Mouse (Mus musculus) heart, embryonic 15.5 days (tissue): Measurements from ENCODE around the gene Ociad1. TPM values are rescaled to one million over a fixed set of nuclear protein-coding genes. Genes with fewer than 3 reads are reported as not detected.
A peak's percentile ranks its signal among the peaks of the same experiment; 100 is the strongest.
"Not testable (repeated sequence)": the region's sequence is repeated elsewhere in the genome, so short reads cannot be mapped to it uniquely, and the experiment has no call there.

Experiments used
- ATAC-seq: fragments of 200-750 bp; cut with Nextera tagmentation; replicated peaks from 2 replicates; pipeline ENCODE4 v1.8.0; 2017; ENCODE audit warnings: low read depth, moderate TSS enrichment; ENCODE audit not compliant: insufficient number of reproducible peaks, insufficient read depth, low FRiP score
- H3K27ac ChIP-seq: fragments of 300-500 bp; sonication (generic); 2 replicates; pipeline ENCODE4 v1.5.1; 2015; ENCODE audit warnings: mild to moderate bottlenecking, inconsistent platforms
- H3K27me3 ChIP-seq: fragments of 300-500 bp; sonication (generic); 2 replicates; pipeline ENCODE4 v1.6.1; 2015; ENCODE audit warnings: inconsistent platforms
- H3K36me3 ChIP-seq: fragments of 300-500 bp; sonication (generic); 2 replicates; pipeline ENCODE4 v1.6.1; 2015; ENCODE audit warnings: mild to moderate bottlenecking, inconsistent platforms
- H3K4me1 ChIP-seq: fragments of 300-500 bp; sonication (generic); replicated peaks from 2 replicates; pipeline ENCODE4 v1.6.1; 2015; ENCODE audit warnings: inconsistent platforms
- H3K4me2 ChIP-seq: fragments of 300-500 bp; sonication (generic); 2 replicates; pipeline ENCODE4 v1.6.1; 2015; ENCODE audit warnings: inconsistent platforms, mild to moderate bottlenecking, moderate library complexity
- H3K4me3 ChIP-seq: fragments of 300-500 bp; sonication (generic); 2 replicates; pipeline ENCODE4 v1.5.1; 2015; ENCODE audit warnings: mild to moderate bottlenecking, inconsistent platforms
- H3K9ac ChIP-seq: fragments of 300-500 bp; sonication (generic); 2 replicates; pipeline ENCODE4 v1.6.1; 2015; ENCODE audit warnings: mild to moderate bottlenecking, inconsistent platforms
- H3K9me3 ChIP-seq: fragments of 300-500 bp; sonication (generic); replicated peaks from 2 replicates; pipeline ENCODE4 v1.6.1; 2016; ENCODE audit warnings: inconsistent platforms
- WGBS: fragments of 180-500 bp; shearing (Covaris S2); methylation state at CpG from one replicate; pipeline ENCODE4 v1.1.7; 2015; ENCODE audit warnings: mixed read lengths; 5-methylcytosine and 5-hydroxymethylcytosine counted together
- polyA plus RNA-seq: library from polyadenylated mRNA; unstranded; fragments of >200 nt; fragmentation: Nextera tagmentation; extraction: Ambion mirVana; gene quantifications from 2 replicates; pipeline ENCODE4 v1.2.1, GENCODE M21; 2015

The Ociad1 gene
- polyA plus RNA-seq, 1 experiment from 2014 or later, result 244 TPM

DNA sequence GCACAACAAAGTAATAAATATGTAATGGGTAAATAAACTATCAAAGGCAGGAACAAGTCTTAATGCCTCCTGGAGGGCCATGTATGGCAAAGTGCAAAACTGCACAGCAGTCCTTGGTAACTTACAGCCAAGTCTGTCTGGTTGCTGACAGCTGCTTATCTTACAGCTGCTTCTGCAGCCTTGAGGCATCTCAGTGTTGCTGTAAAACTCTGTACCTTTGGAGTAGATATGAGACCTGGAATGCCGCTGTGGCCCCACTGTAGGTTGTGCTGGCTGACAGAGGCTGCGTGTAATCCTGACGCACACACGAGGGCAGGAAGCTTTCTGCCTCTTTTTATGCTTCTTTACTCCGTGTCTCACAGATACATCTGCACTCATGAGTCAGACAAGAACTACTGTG is 18.9 kb downstream of the Ociad1 start:
- Histone ChIP-seq H3K36me3 (peaks cover 73% of the 10 kb centered on the region), H3K27ac (peak overlapping the region; percentile 43)

DNA sequence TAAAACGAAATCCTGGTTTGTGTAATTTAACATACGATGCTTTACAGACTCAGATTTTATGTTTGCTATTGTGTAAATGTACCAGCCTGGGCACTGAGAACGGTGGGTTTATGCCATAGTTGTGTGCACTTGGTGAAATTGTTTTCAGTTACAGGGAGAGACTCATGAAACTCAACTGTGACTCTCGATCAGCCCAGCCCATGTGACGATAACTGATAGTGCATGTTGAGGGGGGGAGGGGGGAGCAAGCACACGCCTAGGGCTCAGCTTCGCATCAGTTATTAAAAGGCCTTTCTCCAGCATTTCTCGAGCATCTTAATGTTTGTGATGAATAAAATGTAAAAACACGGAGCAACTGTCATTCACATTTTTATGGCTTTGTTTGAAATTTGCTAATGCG is 21.0 kb downstream of the Ociad1 start:
- Histone ChIP-seq H3K4me1 (peaks cover 21% of the 10 kb centered on the region), H3K4me3 (no peak overlapping the region), H3K27ac (no peak overlapping the region), H3K27me3 (no peaks in the 10 kb centered on the region), H3K9me3 (no peaks in the 10 kb centered on the region), H3K36me3 (peaks cover 54% of the 10 kb centered on the region), H3K9ac (no peak overlapping the region), H3K4me2 (no peak overlapping the region)
- no peak for ATAC-seq
- 83% methylated on average over 10 of the region's 10 CpGs for WGBS

More for the DNA sequence above, 18.9 kb downstream of the Ociad1 start:
- 0 out of 2 replicates have a peak, but pooled peaks have one; percentile 18 for ATAC-seq
- 36% methylated on average over 5 of the region's 5 CpGs for WGBS
- no peak overlapping the region for H3K4me3 ChIP-seq
- H3K9me3 ChIP-seq, result no peaks in the 10 kb centered on the region
- no peaks in the 10 kb centered on the region for H3K27me3 ChIP-seq
- H3K4me2 ChIP-seq, result no peak overlapping the region
- no peak overlapping the region for H3K9ac ChIP-seq
- peaks cover 19% of the 10 kb centered on the region for H3K4me1 ChIP-seq

DNA sequence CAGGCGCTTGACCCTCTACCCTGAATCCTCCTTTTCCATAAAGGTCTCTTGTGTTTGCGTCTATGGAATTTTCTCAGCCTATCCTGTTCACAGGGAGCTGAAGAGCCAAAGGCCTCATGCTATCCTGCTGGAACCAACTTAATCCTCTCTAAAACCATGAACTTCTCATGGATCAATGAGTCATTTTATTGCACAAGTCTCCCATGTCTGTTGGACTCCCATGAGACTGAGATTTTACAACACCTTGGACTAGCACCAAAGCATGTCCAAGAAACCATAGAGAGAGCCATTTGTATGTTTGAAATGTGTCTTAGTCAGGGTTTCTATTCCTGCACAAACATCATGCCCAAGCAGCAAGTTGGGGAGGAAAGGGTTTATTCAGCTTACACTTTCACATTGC is 22.1 kb downstream of the Ociad1 start:
- H3K4me3 ChIP-seq, result no peak overlapping the region
- ATAC-seq, result no peak
- no peak overlapping the region for H3K4me2 ChIP-seq
- 94% methylated on average over 2 of the region's 2 CpGs for WGBS
- H3K4me1 ChIP-seq, result peaks cover 21% of the 10 kb centered on the region
- no peak overlapping the region for H3K27ac ChIP-seq
- no peaks in the 10 kb centered on the region for H3K9me3 ChIP-seq
- H3K9ac ChIP-seq, result no peak overlapping the region
- peaks cover 46% of the 10 kb centered on the region for H3K36me3 ChIP-seq
- no peaks in the 10 kb centered on the region for H3K27me3 ChIP-seq

- 90% methylated on average over 5 of the region's 5 CpGs for WGBS
- ATAC-seq, result no peak
- Histone ChIP-seq H3K9me3 (no peaks in the 10 kb centered on the region), H3K4me3 (no peak overlapping the region), H3K27ac (no peak overlapping the region), H3K4me1 (peaks cover 15% of the 10 kb centered on the region), H3K36me3 (peaks cover 13% of the 10 kb centered on the region), H3K4me2 (no peak overlapping the region), H3K9ac (no peak overlapping the region), H3K27me3 (no peaks in the 10 kb centered on the region)
Measured at GRCm38 (mm10) chr5:73319306-73319705, 26.7 kb downstream of the Ociad1 start.

GRCm38 (mm10) chr5:73322684-73323083 is 30.1 kb downstream of the Ociad1 start:
- H3K9ac ChIP-seq, H3K27me3 ChIP-seq: not testable (repeated sequence)
- 95% methylated on average over 1 of the region's 1 CpGs for WGBS

GRCm38 (mm10) chr5:73323602-73324001 is 31.0 kb downstream of the Ociad1 start:
- Histone ChIP-seq H3K9me3 (no peaks in the 10 kb centered on the region), H3K27ac (no peak overlapping the region), H3K36me3 (no peaks in the 10 kb centered on the region), H3K4me1 (no peaks in the 10 kb centered on the region), H3K9ac (no peak overlapping the region), H3K4me3 (no peak overlapping the region), H3K27me3 (no peaks in the 10 kb centered on the region), H3K4me2 (no peak overlapping the region)
- 76% methylated on average over 5 of the region's 5 CpGs for WGBS
- no peak for ATAC-seq

More at GRCm38 (mm10) chr5:73322684-73323083, 30.1 kb downstream of the Ociad1 start:
- not testable (repeated sequence) for ATAC-seq, H3K4me3 ChIP-seq, H3K4me2 ChIP-seq, H3K9me3 ChIP-seq, H3K27ac ChIP-seq, H3K36me3 ChIP-seq, H3K4me1 ChIP-seq

GRCm38 (mm10) chr5:73324526-73325170 is 32.1 kb downstream of the Ociad1 start:
- Histone ChIP-seq H3K4me1 (no peaks in the 10 kb centered on the region), H3K9ac (no peak overlapping the region), H3K9me3 (no peaks in the 10 kb centered on the region), H3K4me2 (no peak overlapping the region), H3K36me3 (no peaks in the 10 kb centered on the region), H3K27me3 (no peaks in the 10 kb centered on the region), H3K4me3 (no peak overlapping the region), H3K27ac (no peak overlapping the region)
- no peak for ATAC-seq
- 76% methylated on average over 8 of the region's 8 CpGs for WGBS

- Histone ChIP-seq H3K4me3 (no peak overlapping the region), H3K9ac (no peak overlapping the region), H3K27me3 (no peaks in the 10 kb centered on the region), H3K36me3 (no peaks in the 10 kb centered on the region), H3K4me2 (no peak overlapping the region), H3K4me1 (peaks cover 8% of the 10 kb centered on the region), H3K9me3 (no peaks in the 10 kb centered on the region), H3K27ac (no peak overlapping the region)
- no peak for ATAC-seq
- WGBS, result 56% methylated on average over 4 of the region's 4 CpGs
Measured at GRCm38 (mm10) chr5:73331002-73331401, 38.4 kb downstream of the Ociad1 start.

DNA sequence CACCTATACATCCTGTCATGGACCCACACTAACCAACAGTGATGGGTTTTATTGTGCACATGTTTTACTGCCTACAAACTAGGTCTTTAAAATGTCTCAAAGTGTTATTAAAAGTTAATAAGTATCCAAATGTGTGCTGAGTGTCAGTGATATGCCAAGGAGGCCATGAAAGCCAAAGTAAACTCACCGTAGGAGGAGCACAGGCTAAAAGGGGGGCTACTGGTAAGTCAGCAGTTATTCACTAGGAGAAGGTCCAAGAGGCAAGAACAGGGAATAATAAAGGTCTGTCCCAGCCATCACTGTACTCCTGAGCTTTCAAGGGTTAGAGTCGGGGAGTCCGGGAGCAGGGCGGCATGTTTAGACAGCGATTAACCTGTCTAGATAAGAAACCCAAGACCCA is 43.9 kb downstream of the Ociad1 start:
- Histone ChIP-seq H3K4me3 (no peak overlapping the region), H3K4me2 (no peak overlapping the region; the same call in 1 of the 2 replicates), H3K4me1 (peaks cover 17% of the 10 kb centered on the region), H3K27me3 (no peaks in the 10 kb centered on the region), H3K36me3 (no peaks in the 10 kb centered on the region), H3K9me3 (no peaks in the 10 kb centered on the region), H3K9ac (no peak overlapping the region), H3K27ac (no peak overlapping the region)
- peak; percentile 16; the same call in 1 of the 2 replicates for ATAC-seq
- WGBS, result 26% methylated on average over 5 of the region's 5 CpGs

GRCm38 (mm10) chr5:73337961-73338831 is 45.6 kb downstream of the Ociad1 start:
- ATAC-seq, result peak; percentile 41; the same call in 1 of the 2 replicates
- Histone ChIP-seq H3K27ac (peak overlapping the region; percentile 42), H3K9me3 (no peaks in the 10 kb centered on the region), H3K4me3 (peak overlapping the region; percentile 64), H3K36me3 (no peaks in the 10 kb centered on the region), H3K27me3 (no peaks in the 10 kb centered on the region), H3K4me2 (peak overlapping the region; percentile 89), H3K9ac (peak overlapping the region; percentile 69), H3K4me1 (peaks cover 17% of the 10 kb centered on the region)
- WGBS, result 4% methylated on average over 39 of the region's 41 CpGs

- H3K27me3 ChIP-seq, result no peaks in the 10 kb centered on the region
- H3K27ac ChIP-seq, result 0 out of 2 replicates have a peak overlapping the region, but pooled peaks have one; percentile 42
- H3K4me1 ChIP-seq, result peaks cover 17% of the 10 kb centered on the region
- peak overlapping the region; percentile 64 for H3K4me3 ChIP-seq
- H3K9ac ChIP-seq, result peak overlapping the region; percentile 69
- WGBS, result 48% methylated on average over 14 of the region's 14 CpGs
- peak overlapping the region; percentile 89 for H3K4me2 ChIP-seq
- no peaks in the 10 kb centered on the region for H3K36me3 ChIP-seq
- 0 out of 2 replicates have a peak, but pooled peaks have one; percentile 10 for ATAC-seq
- no peaks in the 10 kb centered on the region for H3K9me3 ChIP-seq
Measured at GRCm38 (mm10) chr5:73338832-73339163, 46.2 kb downstream of the Ociad1 start.
